Mouse (Mus musculus) thymus, adult 2 months (tissue): ENCODE data around the gene Upk3bl.

ENCODE experiments used
- CTCF ChIP-seq: fragments of 200-500 bp; IDR thresholded peaks from 2 replicates; pipeline ENCODE4 v1.5.1; 2012; ENCODE audit warnings: mild to moderate bottlenecking, control low read depth, low read length, moderate library complexity, borderline replicate concordance; ENCODE audit not compliant: control insufficient read depth, poor library complexity, insufficient read depth; ENCODE audit errors: extremely low read depth
- POLR2A ChIP-seq: fragments of 200-500 bp; IDR thresholded peaks from 2 replicates; pipeline ENCODE4 v1.6.1; 2012; ENCODE audit warnings: mild to moderate bottlenecking, low read length, control low read depth, moderate library complexity; ENCODE audit not compliant: control insufficient read depth, poor library complexity, insufficient read depth; ENCODE audit errors: extremely low read depth

GRCm38 (mm10) chr5:136004537-136004936, 49.8 kb upstream of the Upk3bl start:
- TF ChIP-seq CTCF: no peak
- no peak for TF ChIP-seq POLR2A
